Mouse (Mus musculus): ENCODE results near the gene Stx8. TPM values are rescaled to one million over a fixed set of nuclear protein-coding genes. Genes with fewer than 3 reads are reported as not detected.

Gene Stx8
- total and polyA plus RNA-seq, 2 experiments from 2014 or later, result 13.2 to 63.6 TPM

GRCm38 (mm10) chr11:68118679-68119078, 152.7 kb downstream of the Stx8 start:
- H3K27ac ChIP-seq (ENCODE audit: low read depth, low read length), result no peak overlapping the region
- no peak overlapping the region for H3K4me3 ChIP-seq (ENCODE audit: low read depth, low read length)
- ATAC-seq (ENCODE audit: low FRiP score) (no peak), DNase-seq (ENCODE audit: low spot score) (no peak)
- no peaks in the 10 kb centered on the region for H3K9me3 ChIP-seq (ENCODE audit: low read length)
- no peaks in the 10 kb centered on the region for H3K27me3 ChIP-seq (ENCODE audit: insufficient read depth, low read length)
- TF ChIP-seq CTCF (IDR thresholded peaks at IDR 0.05), result no peak
- H3K36me3 ChIP-seq (ENCODE audit: insufficient read depth, low read length), result no peaks in the 10 kb centered on the region
- no peak overlapping the region for H3K9ac ChIP-seq (replicated peaks; ENCODE audit: low read length, poor library complexity, severe bottlenecking)
- H3K4me1 ChIP-seq (ENCODE audit: insufficient read depth, low read length), result no peaks in the 10 kb centered on the region
- WGBS, result 81% methylated on average over 4 of the region's 4 CpGs
- H3K4me2 ChIP-seq (ENCODE audit: low read depth, low read length, poor library complexity, severe bottlenecking), result no peak overlapping the region

GRCm38 (mm10) chr11:68119136-68119535, 153.1 kb downstream of the Stx8 start:
- Histone ChIP-seq H3K4me3 (ENCODE audit: low read depth, low read length) (no peak overlapping the region), H3K4me2 (ENCODE audit: low read depth, low read length, poor library complexity, severe bottlenecking) (no peak overlapping the region), H3K9ac (replicated peaks; ENCODE audit: low read length, poor library complexity, severe bottlenecking) (no peak overlapping the region), H3K27me3 (ENCODE audit: insufficient read depth, low read length) (no peaks in the 10 kb centered on the region), H3K27ac (ENCODE audit: low read depth, low read length) (no peak overlapping the region), H3K4me1 (ENCODE audit: insufficient read depth, low read length) (no peaks in the 10 kb centered on the region), H3K36me3 (ENCODE audit: insufficient read depth, low read length) (no peaks in the 10 kb centered on the region), H3K9me3 (ENCODE audit: low read length) (no peaks in the 10 kb centered on the region)
- ATAC-seq (ENCODE audit: low FRiP score) (no peak), DNase-seq (ENCODE audit: low spot score) (no peak)
- no peak for TF ChIP-seq CTCF (IDR thresholded peaks at IDR 0.05)
- WGBS, result 65% methylated on average over 13 of the region's 13 CpGs

- Histone ChIP-seq H3K4me2 (ENCODE audit: low read depth, low read length, poor library complexity, severe bottlenecking) (no peak overlapping the region), H3K27ac (ENCODE audit: low read depth, low read length) (no peak overlapping the region), H3K4me3 (ENCODE audit: low read depth, low read length) (no peak overlapping the region), H3K9ac (replicated peaks; ENCODE audit: low read length, poor library complexity, severe bottlenecking) (no peak overlapping the region), H3K4me1 (ENCODE audit: insufficient read depth, low read length) (no peaks in the 10 kb centered on the region), H3K9me3 (ENCODE audit: low read length) (no peaks in the 10 kb centered on the region), H3K27me3 (ENCODE audit: insufficient read depth, low read length) (no peaks in the 10 kb centered on the region), H3K36me3 (ENCODE audit: insufficient read depth, low read length) (no peaks in the 10 kb centered on the region)
- ATAC-seq (ENCODE audit: low FRiP score) (no peak), DNase-seq (ENCODE audit: low spot score) (no peak)
- WGBS, result 29% methylated on average over 6 of the region's 6 CpGs
- TF ChIP-seq CTCF (IDR thresholded peaks at IDR 0.05), result no peak
Measured at GRCm38 (mm10) chr11:68121260-68121659, 155.3 kb downstream of the Stx8 start.

- Histone ChIP-seq H3K27me3 (ENCODE audit: insufficient read depth, low read length) (no peaks in the 10 kb centered on the region), H3K27ac (ENCODE audit: low read depth, low read length) (no peak overlapping the region), H3K4me1 (ENCODE audit: insufficient read depth, low read length) (no peaks in the 10 kb centered on the region), H3K36me3 (ENCODE audit: insufficient read depth, low read length) (no peaks in the 10 kb centered on the region), H3K4me2 (ENCODE audit: low read depth, low read length, poor library complexity, severe bottlenecking) (no peak overlapping the region), H3K9me3 (ENCODE audit: low read length) (no peaks in the 10 kb centered on the region), H3K4me3 (ENCODE audit: low read depth, low read length) (no peak overlapping the region), H3K9ac (replicated peaks; ENCODE audit: low read length, poor library complexity, severe bottlenecking) (no peak overlapping the region)
- ATAC-seq (ENCODE audit: low FRiP score) (no peak), DNase-seq (ENCODE audit: low spot score) (no peak)
- no peak for TF ChIP-seq CTCF (IDR thresholded peaks at IDR 0.05)
- WGBS, result 32% methylated on average over 6 of the region's 6 CpGs
Measured at GRCm38 (mm10) chr11:68121660-68122059, 155.7 kb downstream of the Stx8 start.

- no peak for TF ChIP-seq CTCF (IDR thresholded peaks at IDR 0.05)
- no peaks in the 10 kb centered on the region for H3K36me3 ChIP-seq (ENCODE audit: insufficient read depth, low read length)
- ATAC-seq (ENCODE audit: low FRiP score) (no peak), DNase-seq (ENCODE audit: low spot score) (no peak)
- no peaks in the 10 kb centered on the region for H3K9me3 ChIP-seq (ENCODE audit: low read length)
- 82% methylated on average over 9 of the region's 9 CpGs for WGBS
- H3K4me3 ChIP-seq (ENCODE audit: low read depth, low read length), result no peak overlapping the region
- no peak overlapping the region for H3K27ac ChIP-seq (ENCODE audit: low read depth, low read length)
- H3K27me3 ChIP-seq (ENCODE audit: insufficient read depth, low read length), result no peaks in the 10 kb centered on the region
- H3K4me1 ChIP-seq (ENCODE audit: insufficient read depth, low read length), result no peaks in the 10 kb centered on the region
- no peak overlapping the region for H3K4me2 ChIP-seq (ENCODE audit: low read depth, low read length, poor library complexity, severe bottlenecking)
- H3K9ac ChIP-seq (replicated peaks; ENCODE audit: low read length, poor library complexity, severe bottlenecking), result no peak overlapping the region
Measured at GRCm38 (mm10) chr11:68126071-68126470, 160.1 kb downstream of the Stx8 start.

GRCm38 (mm10) chr11:68134494-68134893, 168.5 kb downstream of the Stx8 start:
- no peak overlapping the region for H3K4me2 ChIP-seq (ENCODE audit: low read depth, low read length, poor library complexity, severe bottlenecking)
- H3K4me3 ChIP-seq (ENCODE audit: low read depth, low read length), result no peak overlapping the region
- no peaks in the 10 kb centered on the region for H3K27me3 ChIP-seq (ENCODE audit: insufficient read depth, low read length)
- H3K4me1 ChIP-seq (ENCODE audit: insufficient read depth, low read length), result no peaks in the 10 kb centered on the region
- 87% methylated on average over 7 of the region's 7 CpGs for WGBS
- no peak overlapping the region for H3K9ac ChIP-seq (replicated peaks; ENCODE audit: low read length, poor library complexity, severe bottlenecking)
- no peak overlapping the region for H3K27ac ChIP-seq (ENCODE audit: low read depth, low read length)
- DNase-seq (ENCODE audit: low spot score) (no peak), ATAC-seq (ENCODE audit: low FRiP score) (no peak)
- H3K9me3 ChIP-seq (ENCODE audit: low read length), result no peaks in the 10 kb centered on the region
- TF ChIP-seq CTCF (IDR thresholded peaks at IDR 0.05), result no peak
- no peaks in the 10 kb centered on the region for H3K36me3 ChIP-seq (ENCODE audit: insufficient read depth, low read length)
